Mouse (Mus musculus): ENCODE results near the gene Rgs6.

Rgs6 gene

DNA sequence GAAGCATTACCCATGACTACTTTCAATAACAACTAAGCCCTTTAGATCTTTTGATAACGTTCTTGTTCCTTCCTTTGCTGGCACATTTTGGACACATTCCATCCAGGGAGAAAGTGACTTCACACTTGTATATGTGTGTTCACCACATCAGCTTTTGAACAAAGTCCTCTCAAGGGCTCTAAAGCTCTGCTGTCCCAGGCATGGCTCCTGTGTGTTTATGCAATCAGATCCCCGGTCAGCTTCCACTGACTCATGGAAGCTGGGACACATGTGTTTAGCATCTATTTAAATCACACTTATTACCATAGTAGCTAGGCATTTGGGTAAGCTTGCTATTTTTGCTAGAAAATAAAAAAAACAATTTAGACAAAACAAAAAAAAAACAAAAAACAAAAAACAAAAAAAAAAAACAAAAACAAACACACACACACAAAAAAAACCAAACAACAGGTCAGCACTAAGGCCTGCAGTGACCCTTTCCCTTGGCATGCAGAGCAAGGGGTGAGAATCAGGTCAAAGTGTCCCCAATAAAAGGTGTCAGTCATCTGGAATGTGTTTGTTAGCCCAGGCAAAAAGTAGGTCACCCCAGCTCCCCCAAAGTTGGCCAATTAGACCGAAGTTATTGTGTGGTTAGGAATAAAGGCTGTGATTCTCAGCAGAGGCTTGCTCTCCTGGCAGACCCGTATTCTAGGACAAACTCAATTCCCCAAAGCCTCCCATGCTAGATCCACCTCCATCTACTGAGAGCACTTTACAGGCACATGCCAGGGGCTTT lies 267.4 kb downstream of the Rgs6 start:
- peak; percentile 22 to 43 for DNase-seq (ENCODE audit: low spot score in 2 of 2)

DNA sequence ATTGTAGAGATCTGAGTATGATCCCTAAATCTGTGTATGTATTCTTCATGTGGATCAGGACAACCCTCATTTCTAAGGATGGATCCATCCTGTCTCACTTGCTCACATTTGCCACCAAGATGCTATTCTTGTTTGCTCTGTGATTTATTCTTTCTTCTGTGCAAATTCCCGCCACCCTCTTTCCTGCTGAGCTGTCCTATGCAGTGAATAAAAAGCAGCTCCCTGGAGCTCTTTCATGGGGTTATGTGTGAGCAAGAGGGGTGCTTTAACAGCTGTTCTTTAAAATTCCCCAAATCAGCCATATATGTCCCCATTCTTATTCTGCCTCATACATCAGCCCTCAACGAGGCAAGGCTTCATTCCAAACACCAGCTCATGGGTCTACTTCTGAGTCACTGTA lies 277.6 kb downstream of the Rgs6 start:
- DNase-seq (ENCODE audit: low spot score in 2 of 2): peak in 1 of 2 experiments; percentile 31

DNA sequence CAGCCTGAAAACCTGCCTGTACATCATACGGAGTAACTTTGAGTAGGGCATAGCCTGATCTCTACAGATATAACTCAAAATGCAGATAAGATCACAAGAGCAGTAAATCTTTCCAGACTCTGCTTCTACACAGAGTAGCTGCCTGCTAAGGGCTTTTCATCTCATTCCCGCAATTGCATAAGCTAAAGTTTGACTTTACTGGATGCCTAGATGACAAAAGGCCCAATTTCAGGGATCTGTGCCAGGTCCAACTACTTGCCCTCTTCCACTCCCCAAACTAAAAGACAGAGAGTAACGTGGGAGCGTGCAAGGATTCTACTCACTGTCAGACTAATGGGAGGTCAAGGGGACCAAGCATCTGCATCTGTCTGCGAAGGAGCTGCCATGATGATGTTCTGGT lies 292.6 kb downstream of the Rgs6 start:
- no peak for DNase-seq (ENCODE audit: low spot score in 2 of 2)

DNA sequence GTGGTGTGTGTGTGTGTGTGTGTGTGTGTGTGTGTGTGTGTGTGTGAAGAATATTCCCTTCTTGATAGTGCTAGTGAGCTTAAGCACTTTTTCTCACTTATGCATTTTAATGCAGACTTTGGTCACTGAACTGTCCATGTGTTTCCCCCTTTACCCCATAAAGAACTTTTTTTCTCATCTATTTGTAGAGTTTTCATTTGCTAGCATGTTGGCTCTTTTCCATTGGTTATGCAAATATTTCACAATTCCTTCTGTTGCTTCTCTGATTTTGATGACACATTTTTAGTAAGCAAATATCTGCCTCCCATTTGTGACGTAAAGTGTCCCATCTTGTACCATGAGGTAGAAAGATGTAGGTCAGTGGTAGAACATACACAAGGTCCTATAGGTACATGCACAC lies 295.0 kb downstream of the Rgs6 start:
- DNase-seq (ENCODE audit: low spot score in 2 of 2): no peak

DNA sequence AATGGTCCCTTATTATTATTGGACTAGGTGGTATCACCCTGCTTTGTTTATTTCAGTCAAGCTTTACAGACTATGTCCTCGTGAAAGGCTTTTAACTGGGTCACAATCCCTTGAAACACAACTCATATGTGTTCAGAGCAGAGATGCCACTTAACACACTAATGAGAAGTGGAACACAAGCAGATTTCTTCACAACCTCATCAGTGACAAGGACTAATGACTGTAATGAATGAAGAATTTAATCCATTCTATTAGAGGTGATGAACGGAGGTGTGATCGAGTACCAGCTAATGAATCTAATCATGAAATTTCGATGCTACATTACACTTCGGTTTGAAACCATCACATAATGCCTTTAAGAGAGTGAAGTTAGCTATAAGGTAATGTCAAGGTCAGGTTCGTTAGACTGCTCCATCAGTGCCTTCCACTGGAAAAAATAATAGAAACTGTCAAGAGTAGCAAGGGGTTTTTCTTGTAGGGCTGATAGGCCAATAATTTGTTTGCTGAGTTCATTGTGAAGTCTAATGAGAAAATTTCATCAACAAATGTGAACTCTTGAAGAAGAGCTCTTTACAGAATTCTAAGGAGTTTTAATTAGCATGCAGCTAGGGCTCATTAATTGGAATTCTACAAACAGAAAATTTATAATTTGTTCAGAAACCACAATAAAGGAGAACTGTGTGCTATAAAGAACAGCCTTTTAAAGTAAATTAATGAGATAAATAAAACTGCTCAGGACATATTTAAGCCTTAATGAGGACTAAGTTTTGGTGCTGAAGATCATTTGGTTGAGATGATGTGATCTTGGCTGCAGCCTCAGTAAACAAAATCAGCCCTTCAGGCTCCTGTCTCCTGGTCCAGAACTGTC lies 307.1 kb downstream of the Rgs6 start:
- no peak for DNase-seq (ENCODE audit: low spot score in 2 of 2)

DNA sequence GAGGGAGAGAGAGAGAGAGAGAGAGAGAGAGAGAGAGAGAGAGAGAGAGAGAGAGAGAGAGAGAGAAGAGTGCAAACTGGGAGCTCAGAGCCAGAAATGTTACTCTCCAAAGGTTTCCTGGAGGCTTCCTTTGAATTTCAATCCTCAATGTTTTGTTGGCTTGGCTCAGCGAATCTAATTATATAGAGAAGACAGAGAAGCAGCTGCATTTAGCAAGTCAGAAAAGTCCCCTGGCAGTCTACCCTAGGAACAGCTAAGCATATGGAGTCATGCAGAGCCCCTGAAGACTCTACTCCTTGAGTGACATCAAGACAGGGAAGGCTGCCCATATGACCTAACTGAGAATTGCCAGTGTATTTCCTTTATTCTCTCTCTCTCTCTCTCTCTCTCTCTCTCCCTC lies 317.7 kb downstream of the Rgs6 start:
- DNase-seq (ENCODE audit: low spot score in 2 of 2): peak in 1 of 2 experiments; percentile 18

DNA sequence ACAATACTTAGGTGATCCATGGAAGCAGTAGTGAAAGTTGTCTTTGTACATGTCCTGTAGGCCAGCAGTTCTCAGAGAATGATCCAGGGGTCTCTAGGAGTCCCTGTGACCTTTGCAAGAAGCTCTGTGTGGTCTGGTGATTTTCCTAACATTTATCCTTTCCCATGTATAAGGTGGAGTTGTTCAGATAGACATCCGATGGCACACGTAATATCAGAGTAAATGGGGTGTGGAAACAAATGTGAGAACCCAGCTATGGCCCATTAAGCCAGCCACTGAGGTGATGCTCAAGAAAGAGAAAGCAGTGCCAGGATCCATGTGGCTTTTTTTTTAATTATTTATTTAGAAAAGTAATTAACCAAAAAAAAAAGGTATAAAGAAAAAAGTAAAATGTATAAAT lies 322.8 kb downstream of the Rgs6 start:
- DNase-seq (ENCODE audit: low spot score in 2 of 2): no peak

DNA sequence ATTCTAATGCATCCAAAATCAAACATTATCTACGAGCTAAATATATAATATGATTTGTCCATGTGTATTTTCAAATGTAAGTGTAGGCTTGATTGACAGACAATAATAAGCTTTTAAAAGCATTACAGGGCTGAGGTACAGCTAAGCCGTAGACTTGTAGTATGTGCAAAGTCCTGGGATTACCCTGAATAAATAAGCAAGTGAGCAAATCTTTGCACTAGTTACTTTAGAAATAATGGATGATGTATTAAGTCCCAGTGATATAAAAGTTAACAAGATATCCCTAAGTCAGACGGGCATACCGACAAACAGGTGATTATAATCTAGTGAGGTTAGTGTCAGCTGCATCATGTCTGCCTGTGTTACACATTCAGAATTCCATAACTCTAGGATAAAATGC lies 326.0 kb downstream of the Rgs6 start:
- DNase-seq (ENCODE audit: low spot score in 2 of 2): no peak

DNA sequence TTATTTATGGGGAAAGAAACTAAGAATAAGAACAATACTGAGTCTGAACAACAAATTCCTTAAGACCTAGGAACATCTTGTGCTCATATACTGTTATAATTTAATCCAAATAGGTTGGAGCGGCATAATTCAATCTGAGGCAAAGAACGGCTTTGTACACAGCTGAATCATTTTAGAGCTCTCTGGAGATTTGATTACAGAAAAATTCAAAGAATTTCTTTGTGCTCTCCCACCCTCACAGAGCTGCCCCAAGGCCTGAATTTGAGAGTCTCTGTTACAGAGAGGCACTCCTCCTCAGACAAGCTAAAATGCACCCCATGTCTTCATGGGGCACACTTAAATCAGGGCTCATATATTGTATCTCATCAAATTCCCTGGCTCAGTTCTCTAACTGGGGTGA lies 332.1 kb downstream of the Rgs6 start:
- no peak for DNase-seq (ENCODE audit: low spot score in 2 of 2)

DNA sequence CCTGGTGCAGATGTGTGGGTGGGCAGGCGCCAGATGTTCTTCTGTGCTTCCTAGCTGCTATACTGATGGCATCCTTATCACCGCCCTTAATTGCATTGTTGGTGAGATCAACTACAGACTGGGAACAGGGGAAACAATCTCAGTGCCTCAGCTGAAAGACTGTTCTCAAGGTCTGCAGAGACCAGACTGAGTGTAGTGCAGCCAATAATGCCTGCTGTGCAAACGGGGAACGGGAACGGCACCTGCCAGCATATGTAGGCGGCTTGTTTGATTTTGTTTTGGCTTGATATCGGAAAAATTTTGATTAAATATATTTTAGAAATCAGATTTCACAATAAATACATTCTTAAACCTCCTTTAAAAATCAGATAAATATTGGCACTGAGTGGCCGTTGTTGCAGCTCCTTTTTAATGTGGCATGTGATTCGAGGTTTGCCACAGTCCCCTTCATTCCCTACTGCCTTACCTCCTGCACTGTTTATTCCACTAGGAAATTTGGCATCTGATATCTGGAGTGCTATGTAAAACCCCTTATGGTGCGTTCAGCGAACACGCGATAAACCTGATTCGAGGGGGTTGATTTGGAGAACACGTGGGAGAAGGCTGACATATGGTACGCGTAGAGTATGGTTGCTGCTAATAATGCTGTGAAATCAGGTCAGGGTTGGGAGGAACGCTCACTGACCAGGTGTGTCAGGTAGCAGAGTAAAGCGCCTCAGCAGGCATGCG lies 333.4 kb downstream of the Rgs6 start:
- no peak for DNase-seq (ENCODE audit: low spot score in 2 of 2)

DNA sequence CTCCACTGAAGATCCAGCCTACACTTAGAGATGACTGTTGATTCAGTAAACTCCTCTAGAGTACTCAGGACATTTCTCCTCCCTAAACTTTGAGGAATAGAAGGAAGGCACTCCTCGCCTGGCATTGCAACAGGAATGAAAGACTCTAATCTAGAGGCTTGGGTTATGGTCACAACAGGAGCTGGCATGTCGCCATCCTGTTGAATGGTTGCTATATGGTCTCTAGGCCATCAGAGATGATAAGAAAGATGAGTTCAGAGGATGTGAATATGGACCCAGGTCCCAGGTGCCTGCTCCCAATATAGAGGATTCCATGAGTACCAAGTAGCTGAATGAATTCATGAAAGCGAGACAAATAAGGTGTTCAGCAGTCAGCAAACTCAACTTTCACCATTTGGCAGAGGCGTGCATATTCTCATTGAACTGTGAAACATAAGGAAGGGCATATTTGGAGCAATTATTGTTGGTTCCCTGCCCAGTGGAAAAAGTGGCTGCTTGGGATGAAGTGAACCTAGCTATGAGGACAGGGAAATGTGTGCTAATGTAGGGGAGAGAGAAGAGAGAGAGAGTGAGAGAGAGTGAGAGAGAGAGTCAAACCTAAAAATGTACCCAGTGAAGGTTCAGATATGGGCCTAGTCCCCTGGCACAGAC lies 334.9 kb downstream of the Rgs6 start:
- no peak for DNase-seq (ENCODE audit: low spot score in 2 of 2)

DNA sequence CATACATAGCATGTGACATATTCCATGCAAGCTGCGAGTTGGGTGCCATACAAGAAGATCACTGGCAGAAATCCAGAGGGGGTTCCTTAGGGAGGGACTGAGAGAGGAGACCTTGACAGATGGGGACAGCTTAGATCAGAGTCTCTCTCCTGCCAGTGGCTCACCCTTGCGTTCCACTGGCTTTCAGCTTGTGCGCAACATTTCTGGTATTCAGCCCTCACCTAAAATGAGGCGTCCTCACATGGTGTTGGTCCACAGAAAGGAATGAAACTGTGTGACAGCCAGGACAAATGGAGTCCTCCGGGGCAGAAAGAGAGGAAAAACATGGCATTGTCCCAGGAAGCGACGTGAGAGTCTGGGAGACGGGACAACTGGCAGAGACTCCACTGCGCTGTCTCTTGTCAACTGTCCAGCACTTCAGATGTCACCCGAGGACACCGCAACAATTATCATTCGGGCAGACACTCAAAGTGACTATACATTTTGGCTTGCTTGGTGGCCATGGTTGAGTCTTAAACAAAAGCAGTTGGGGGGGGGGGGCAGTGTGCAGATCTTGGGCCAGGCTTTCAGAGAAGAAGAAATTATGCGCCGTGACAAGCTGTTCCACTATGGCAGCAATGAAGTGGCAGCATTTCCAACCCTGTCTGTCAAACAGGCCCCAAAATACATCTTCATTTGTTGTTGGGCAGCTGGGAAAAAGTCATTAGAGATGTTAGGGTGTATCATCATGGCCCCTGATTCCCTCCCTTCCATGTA lies 344.8 kb downstream of the Rgs6 start:
- peak in 1 of 2 experiments; percentile 15 for DNase-seq (ENCODE audit: low spot score in 2 of 2)

DNA sequence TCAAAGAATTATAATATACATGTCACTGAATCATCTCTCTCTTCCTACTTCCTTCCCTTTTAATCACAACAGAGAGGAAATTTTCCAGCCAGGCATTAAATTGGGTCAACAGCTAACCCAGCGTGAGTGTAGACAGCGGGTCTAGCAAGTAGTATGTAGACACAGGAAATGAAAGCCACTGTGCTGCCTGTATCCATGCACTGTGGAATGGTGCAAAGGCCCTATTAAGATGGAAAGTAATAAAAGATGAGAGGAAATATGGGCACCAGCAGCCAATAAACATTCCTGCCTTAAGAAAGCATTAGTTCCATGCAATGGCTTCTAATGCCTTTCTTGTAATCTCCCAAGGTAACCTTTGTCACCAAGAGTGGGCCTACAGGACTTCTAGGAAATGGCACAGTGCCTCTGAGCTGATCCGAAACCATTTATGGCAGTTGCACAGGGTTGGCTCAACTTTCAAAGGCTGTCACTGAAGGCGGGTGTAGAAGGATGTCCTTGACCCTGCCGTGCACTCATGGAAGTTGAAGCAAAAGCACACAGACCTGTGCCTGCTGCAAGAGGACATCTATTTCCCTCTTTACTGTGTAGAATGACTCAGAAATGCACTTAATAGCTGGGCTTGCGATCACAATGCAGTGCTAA lies 347.1 kb downstream of the Rgs6 start:
- DNase-seq (ENCODE audit: low spot score in 2 of 2): no peak

DNA sequence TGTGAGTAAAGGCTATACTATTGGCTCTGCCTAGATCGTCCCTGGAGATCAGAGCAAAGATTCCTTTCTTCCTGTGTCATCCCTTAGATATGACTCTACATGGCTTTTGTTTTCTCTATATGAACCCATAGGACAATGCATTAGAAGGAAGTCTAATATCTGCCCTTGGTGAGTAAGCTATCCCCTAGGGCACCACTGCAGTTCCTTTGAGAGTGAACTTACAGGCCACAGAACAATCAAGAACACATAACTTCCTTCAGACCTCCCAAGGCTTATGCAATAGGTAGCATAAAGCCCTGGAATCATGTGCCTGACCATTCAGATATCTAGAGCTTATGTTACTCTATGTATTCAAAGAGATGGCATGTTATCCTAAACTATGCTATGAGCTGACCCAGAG lies 347.7 kb downstream of the Rgs6 start:
- no peak for DNase-seq (ENCODE audit: low spot score in 2 of 2)

DNA sequence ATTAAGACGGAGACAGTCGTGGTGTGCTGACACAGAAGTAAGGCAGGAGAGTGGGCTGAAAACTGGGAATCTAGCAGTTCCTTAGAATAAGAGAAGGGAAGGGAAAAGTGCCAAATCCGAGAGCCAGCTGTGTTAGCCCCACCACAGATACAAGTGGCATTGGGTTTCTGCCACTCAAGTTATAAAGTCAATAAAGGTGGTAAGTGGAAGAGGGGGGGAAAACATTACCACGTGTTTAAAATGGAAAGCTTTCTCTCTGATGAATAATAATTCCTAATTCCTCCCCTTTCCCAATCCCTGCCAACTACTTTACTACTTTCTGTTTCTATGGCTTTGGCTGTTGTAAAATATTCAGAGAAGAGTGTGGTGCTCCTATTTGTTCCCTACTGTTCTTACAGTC lies 352.4 kb downstream of the Rgs6 start:
- DNase-seq (ENCODE audit: low spot score in 2 of 2): no peak

DNA sequence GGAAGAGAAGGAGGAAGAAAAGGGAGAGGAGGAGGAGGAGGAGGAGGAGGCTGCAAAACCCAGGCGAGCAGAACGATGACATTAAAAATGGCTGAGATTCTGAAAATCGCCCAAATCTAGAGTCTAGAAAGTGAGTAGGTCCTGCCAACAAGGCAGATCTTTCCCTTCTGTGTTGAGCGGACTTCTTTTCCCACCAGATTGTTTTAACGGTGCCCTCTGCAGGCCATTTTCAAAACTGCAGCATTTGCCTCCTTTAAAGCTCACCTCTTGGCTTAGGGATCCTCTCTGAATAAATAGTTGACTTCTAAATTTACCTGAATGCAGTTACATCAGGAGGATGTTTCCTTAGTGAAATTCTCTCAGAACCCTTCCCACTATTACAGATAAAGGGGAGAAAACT lies 358.4 kb downstream of the Rgs6 start:
- peak; percentile 90 to 94 for DNase-seq (ENCODE audit: low spot score in 2 of 2)

DNA sequence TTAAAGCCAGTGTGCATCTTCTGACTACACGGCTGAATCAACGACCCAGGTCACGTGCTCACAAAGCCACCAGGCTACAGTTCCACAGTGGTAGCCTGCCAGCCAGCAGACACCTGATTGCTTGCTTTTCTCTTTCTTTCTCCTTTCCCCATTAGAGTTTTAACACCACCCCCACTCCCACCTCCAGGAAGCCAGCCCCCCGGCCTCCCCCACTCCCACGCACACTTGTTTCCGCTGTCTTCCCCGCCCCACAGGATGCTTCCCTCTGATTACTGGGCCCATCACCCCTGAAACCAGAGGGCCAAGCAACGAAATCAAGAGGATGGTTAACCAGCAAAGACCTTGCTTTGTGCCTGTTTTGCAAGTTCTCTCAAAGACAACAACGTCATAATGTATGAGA lies 373.0 kb downstream of the Rgs6 start:
- DNase-seq (ENCODE audit: low spot score in 2 of 2): no peak

DNA sequence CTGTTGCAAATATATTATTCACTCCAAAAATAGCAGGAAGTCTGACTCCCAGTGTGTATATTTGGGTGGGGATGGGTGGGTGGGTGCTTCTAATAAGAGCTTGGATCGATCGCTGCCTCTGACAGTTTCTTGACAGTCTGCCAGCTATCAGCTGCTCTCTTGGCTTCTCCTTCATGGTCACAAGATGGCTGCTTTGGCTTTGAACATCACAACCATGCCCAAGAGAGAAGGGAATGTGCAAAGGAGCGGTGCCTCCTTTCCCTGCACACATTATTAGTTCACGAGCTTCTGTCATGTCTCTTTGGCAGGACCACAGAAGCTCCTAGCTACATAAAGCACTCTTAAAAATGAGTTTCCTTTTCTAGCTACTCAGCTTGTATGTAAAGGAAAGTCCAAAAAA lies 373.8 kb downstream of the Rgs6 start:
- no peak for DNase-seq (ENCODE audit: low spot score in 2 of 2)

DNA sequence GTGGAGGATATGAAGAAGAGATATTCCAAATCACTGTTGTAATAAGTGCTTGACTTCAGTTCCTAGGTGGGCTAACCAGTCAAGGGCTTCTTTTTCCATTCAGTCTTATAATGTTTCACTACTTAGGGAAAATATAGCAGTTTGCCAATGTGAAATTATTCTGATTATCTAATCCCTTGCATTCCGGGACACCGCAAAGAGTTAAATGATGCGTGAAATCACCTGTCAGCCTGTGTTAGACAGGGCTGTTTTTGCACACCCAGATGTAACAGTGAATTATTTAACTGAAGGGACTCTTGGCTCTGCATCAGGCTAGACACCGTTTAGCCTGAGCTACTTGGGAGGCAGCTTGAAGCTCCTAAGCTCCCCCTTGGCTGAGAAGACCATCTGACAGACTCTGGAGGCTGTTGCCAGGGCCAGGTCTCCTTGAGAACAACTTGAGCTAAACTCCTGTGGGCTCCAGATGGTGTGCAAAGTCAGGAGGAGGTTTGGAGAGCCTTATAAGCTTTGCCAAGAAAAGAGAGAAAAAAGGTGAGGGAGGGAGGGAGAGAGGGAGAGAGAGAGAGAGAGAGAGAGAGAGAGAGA lies 382.5 kb downstream of the Rgs6 start:
- peak; percentile 60 to 66 for DNase-seq (ENCODE audit: low spot score in 2 of 2)

DNA sequence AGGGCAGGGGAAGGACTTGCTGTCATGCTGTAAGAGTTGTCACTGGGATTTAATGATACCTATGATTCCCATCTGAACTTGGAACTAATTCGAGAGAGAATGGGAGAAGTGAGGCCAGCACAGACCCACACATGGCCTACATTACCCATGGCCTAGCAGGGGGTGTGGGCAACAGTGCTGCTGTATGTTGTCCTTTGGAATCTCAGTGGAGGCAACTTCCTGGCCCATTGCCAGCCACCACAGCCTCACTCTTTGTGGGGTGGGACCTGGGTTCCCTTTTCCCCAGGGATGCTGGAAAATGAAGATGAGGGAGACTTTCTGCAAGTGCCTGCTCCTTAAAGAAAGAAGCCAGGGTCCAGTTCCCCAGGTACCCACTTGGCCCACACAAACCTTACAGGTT lies 383.1 kb downstream of the Rgs6 start:
- DNase-seq (ENCODE audit: low spot score in 2 of 2): peak in 1 of 2 experiments; percentile 41
